Mouse (Mus musculus): ENCODE results near the gene Olfr963.
"Not testable (repeated sequence)": the region's sequence is repeated elsewhere in the genome, so short reads cannot be mapped to it uniquely, and the experiment has no call there.

Gene Olfr963

DNA sequence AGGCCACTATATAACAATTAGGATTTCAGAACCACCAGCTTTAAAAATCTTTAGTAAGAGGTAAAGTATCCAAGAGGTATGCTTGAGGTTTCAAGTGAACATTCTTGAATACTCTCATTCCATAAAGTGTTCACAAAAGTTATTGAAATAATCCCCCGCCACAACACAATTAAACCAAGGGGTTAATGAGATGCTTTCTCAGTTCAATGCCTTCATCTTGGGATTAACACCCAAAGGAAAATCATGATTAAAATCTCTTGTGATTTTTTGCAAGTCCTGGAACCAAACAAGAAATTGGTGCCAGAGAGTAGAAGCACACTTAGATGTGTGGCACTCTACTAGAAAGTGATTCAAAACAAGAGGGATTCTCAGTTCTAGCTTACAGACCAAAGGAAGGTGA, at the start of gene Olfr963:
TSS of gene Olfr963 (plus strand) at position 301 of the 400 bp plus-strand sequence.
- DNase-seq (ENCODE audit: low spot score): no peak

DNA sequence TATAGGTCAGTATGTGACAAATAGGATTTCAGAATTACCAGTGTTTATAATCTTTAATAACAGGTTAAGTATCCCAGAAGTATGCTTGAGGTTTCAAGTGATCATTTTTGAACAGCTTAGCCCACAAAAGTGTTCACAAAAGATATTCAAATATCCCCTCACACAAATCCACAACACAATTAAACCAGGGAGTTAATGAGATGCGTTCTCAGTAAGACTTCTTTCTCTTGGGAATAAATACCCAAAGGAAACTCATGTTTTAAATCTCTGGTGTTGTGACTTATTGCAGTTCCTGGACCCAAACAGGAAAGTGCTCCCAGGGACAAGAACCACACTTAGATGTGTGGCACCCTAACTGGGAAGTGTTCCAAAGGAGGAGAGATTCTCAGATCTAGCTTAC, 45.9 kb upstream of the Olfr963 start, which contains the start of gene Olfr960:
TSS of gene Olfr960 (plus strand) at position 301 of the 400 bp plus-strand sequence.
- DNase-seq (ENCODE audit: low spot score): no peak

DNA sequence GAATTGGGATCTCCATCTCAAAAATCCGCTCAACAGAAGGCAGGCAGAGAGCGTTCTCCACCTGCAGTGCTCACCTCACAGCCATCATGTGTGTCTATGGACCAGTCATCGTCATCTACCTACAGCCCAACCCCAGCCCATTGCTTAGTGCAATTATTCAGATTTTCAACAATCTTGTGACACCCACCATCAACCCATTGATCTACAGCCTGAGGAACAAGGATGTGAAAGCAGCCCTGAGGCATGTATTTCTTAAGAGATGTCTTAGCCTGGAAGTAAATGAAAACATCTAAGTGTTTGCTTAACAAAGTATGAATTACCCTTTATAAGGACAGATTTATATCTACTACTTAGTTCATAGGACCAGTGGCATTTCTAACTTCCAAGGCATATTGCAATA, 43.2 kb upstream of the Olfr963 start:
- DNase-seq (ENCODE audit: low spot score): no peak

DNA sequence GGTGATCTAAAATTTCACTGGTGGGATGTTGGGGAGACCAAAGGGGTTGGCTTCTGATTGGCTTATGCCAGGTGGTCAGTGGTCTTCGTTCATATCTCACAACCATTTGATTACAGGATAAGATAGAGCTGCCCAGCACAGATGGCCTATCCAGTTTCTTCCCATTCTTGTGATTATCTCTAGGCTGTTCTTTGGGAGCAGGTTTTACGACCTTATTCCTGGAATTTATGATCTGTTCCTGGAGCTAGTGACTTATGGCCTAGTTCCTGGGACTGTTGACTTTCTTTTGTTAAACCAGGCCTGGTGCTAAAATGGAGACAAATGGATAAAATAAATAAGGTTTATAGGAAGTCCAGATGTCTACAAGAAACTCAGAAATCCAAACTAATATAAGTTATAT, 42.3 kb upstream of the Olfr963 start:
- DNase-seq (ENCODE audit: low spot score): no peak

DNA sequence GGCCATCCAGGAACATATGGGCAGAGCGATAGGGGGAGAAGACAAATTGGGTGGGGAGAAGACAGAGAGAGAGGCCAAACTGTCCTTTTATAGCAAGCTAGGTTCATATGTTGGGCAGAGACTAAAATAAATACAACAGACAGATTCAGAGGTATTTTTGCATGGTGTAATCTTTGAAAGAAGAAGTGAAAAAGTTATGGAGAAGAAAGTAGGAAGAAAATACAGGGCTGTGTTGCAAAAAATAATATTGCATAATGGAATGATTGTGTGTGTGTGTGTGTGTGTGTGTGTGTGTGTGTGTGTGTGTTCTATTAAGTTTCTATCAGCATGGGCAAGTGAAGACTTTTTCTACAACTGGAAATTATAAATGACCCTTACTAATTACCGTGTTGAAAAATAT, 37.9 kb upstream of the Olfr963 start:
- DNase-seq (ENCODE audit: low spot score): no peak

DNA sequence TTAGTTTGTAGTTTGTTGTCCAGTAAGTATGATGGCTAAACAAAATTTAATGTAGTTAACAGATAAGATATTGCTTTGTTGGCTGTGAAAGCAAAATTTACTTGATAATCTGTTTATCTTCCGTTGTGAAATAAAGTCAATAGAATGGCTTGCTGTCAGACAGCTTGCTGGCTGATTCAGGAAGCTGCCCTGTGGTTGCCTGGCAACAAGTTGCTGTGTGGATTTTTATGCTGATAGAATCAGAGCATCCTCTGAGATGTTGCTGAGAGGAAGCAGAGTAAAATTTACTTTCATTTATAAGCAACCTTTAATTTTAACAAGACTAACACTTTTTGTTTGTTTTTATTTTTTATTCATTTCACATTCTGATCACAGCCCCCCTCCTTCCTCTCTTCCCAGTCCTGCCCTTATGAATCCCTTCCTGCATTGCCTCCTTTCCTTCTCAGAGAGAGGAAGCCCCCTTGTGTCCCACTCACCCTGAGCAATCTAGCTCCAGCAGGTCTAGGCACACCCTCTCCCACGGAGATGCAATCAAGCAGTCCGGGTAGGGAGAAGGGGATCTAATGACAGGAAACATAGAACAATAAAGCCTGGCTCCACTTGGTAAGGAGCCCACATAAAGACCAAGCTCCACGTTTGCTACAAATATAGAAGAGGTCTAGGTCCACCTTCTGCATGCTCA, 33.0 kb upstream of the Olfr963 start:
- no peak for DNase-seq (ENCODE audit: low spot score)

DNA sequence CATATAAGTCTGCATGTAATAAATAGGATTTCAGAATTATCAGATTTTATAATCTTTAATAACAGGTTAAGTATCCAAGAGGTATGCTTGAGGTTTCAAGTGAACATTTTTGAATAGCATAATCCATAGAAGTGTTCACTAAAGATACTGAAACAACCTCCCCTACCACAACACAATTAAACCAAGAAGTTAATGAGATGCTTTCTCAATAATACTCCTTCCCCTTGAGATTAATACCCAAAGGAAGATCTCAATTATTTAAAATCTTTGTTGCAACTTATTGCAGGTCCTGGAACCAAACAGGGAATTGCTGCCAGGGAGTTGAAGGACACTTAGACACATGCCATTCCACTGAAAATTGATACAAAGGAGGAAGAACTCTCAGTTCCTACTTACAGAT, 22.2 kb upstream of the Olfr963 start, which contains the start of gene Olfr961:
TSS of gene Olfr961 (plus strand) at position 301 of the 400 bp plus-strand sequence.
- DNase-seq (ENCODE audit: low spot score): no peak

DNA sequence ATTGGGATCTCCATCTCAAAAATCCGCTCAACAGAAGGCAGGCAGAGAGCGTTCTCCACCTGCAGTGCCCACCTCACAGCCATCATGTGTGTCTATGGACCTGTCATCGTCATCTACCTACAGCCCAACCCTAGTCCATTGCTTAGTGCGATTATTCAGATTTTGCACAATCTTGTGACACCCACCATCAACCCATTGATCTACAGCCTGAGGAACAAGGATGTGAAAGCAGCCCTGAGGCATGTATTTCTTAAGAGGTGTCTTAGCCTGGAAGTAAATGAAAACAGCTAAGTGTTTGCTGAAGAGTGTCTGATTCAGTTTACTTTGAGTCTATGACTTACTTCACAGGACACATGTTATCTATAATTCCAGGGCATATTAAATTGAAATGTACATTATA, 19.6 kb upstream of the Olfr963 start:
- DNase-seq (ENCODE audit: low spot score): no peak

DNA sequence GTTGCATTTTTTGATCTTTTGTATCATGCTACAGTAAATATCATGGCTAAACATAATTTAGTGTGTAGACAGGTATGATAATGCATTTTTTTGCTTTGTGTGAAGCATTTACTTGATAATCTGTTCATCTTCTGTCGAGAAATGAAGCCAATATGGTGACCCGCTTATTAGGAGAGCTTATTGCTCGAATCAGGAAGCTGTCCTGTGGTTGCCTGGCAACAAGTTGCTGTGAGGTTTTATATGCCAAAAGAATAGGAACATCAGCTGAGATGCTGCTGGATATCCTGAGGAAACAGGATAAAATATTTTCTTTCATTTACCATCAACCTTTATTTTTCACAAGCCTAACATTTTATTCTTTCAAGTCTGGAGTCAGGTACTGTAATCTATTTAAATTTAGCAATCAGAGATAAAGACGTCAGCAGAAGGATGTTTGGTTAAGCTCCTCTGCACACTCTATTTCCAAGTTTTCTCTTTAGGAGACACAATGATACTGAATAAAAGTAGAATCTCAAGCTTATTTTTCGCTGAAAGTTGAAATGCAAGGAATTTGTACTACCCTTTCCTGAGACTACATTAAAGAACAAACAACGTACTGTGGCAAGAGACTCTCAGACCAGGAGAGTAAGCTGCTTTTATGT, 12.1 kb upstream of the Olfr963 start:
- DNase-seq (ENCODE audit: low spot score): no peak

DNA sequence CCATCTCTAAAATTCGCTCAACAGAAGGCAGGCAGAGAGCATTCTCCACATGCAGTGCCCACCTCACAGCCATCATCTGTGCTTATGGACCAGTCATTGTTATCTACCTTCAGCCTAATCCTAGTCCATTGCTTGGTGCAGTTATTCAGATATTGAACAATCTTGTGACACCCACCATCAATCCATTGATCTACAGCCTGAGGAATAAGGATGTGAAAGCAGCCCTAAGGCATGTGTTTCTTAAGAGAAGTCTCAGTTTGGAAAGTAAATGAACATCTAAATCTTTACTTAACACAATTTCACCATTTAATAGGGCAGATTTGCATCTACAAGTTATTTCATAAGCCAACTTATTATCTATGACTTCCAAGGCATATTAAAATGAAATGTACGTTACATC, 2.7 kb downstream of the Olfr963 start:
- no peak for DNase-seq (ENCODE audit: low spot score)

DNA sequence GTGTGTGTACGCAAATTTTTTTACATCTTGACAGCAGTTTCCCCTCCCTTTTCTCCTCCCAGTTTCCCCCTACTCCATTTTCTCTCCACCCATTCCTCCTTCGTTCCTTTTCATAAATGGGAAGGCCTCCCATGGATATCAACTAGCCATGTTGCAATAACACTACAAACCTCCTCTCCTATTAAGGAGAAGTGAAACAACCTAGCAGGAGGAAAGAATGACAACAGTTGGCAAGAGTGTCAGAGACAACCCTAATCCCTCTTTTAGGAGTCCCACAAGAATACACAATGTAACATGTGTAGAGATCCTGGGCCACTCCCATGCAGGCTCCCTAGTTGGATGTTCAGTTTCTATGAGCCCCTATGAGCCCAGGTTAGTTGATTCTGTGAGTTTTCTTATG, 7.8 kb downstream of the Olfr963 start:
- DNase-seq (ENCODE audit: low spot score): no peak

DNA sequence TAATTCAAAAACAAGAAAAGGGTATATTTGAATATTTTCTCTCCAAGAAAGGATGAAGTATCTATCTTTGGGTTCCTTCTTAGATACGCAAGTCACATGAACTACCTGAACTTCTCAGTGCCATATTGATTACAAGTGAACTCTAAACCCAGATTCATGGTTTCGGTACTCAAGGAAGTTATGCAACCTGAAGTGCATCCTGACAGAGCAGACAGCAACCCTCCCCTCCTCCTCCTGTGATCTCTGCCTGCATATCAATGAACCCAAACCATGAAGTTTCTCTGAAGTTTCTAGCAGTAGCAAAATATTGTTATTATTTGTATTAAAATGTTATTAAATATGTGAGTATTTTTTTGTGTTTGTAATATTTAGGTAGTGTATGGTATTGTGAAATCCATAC, 11.6 kb downstream of the Olfr963 start:
- DNase-seq (ENCODE audit: low spot score): no peak

DNA sequence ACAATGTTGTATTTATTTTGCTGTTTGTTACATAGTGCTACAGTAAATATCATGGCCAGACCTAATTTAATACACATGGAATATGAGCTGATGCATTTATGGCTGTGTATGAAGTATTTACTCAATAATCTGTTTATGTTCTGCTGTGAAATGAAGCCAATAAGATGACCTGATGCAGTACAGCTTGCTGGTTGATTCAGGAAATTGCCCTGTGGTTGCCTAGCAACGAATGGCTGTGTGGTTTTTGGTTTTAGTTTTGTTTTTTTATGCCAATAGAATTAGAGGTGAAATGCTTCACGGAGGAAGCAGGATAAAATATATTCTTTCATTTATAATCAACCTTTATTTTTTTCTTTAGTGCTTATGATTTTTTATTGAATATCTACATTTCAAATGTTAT, 12.3 kb downstream of the Olfr963 start:
- DNase-seq (ENCODE audit: low spot score): no peak

DNA sequence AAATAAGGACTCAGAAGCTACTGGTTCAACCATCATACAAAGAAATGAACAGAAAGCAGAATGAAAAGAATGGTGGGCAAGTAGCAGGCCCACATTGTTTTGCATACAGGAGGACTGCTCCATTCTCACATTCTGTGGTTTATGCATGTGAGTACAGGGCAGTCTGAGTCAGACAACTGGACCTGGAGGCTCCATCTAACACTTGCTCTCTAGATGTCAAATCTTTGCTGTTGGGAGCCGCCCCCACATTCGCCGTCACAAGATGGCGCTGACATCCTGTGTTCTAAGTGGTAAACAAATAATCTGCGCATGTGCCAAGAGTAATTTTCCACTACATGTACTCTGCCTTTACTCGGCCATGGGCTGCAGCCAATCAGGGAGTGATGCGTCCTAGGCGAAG, 34.1 kb downstream of the Olfr963 start:
- not testable (repeated sequence) for DNase-seq (ENCODE audit: low spot score)

DNA sequence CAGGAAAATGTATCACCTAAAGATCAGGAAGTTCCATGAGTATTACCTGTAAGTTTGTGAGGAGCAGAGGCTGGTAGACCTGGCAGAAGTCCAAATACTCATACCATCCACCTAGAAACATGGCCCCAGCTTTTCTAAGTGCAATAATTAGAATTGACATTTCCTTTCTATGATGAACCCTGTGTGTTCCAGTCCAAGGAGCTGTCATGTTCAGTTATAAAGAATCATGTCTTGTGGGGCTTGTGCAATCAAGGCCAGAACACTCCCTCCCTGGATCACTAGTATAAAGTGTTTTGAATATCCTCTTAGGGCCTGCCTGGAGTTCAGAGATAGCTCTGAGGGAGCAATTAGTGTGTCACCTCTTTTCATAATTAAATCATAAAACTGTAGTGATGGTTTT, 40.0 kb downstream of the Olfr963 start, which contains the start of gene Olfr149:
TSS of gene Olfr149 (minus strand) at position 101 of the 400 bp plus-strand sequence.
- DNase-seq (ENCODE audit: low spot score): no peak

DNA sequence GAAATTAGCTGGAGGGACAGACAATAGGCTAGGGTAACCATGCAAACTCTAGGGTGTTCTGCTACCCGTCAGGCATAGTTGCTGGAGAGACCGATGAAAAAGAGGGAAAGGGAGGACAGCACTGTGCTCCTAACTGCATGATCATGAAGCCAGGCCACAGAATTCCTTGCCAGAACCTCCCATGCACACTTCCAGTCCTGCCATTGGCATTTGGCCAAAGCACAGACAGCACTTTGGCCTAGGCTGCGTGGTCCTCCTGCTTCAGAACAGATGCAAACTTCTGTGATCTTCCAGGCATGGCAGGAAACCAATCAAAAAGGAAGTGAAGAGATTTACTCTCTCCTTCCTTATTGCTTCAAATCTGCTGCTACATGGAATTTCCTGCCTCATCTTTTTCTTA, 42.0 kb downstream of the Olfr963 start:
- peak; percentile 16 for DNase-seq (ENCODE audit: low spot score)

DNA sequence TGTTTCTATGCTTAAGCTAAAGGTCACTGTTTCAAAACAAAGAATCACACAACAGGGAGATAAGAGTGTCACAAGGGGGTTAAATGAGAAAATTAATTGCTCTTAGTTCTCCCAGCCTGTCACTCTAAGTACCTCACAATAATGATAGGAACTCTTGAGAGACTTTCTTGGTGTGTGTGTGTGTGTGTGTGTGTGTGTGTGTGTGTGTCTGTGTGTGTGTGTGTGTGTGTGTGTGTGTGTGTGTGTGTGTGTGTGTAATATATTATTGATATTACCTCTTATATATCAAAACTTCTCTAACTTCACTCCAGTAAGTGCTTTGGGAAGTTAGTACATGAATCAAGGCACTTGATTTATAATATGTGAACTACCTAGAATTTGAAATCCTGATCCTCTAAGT, 44.0 kb downstream of the Olfr963 start, which contains the start of gene Olfr965:
TSS of gene Olfr965 (plus strand) at position 301 of the 400 bp plus-strand sequence.
- no peak for DNase-seq (ENCODE audit: low spot score)

All from urinary bladder, postnatal 14 days (tissue).